Mouse (Mus musculus): Measurements from ENCODE around the gene Chd2.

DNA sequence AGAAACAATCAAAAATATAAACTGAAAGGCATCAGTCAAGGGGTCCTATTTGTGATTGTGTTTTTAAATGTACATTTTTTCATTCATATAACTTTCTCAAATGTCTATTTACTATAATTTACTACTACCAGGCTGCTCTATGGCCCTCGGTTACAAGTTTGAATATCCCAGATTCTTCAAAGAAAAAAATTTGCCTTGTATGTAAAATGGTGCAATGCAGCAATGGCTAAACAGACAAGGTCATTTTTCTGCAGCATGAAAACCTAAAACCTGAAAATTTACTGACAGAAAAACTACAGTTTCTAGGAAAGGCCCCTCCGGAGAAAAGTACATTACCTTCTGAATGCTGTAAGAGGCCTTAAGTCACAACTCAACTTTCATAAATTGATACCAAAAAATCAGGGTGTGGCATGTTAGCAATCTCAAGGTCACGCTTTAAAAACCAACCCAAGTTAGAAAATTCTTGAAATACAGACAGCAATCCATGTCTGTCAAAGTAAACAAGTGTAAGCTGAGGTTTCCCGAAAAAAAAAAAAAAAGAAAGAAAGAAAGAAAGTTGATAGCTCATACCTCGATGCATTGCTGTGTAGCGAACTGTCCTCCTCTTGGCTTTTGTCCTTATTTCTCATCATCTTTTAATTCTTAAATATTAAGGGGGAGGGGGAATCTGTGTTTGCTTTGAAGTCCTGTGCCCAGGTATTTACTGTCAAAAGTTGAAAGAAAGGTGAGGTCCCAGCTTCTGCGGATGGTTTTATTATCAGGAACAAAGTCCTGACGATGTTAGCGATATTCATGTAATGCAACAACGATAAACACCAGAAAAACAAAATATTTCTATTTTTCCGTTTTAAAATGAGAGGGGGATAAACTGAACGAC, 1.2 kb downstream of the Chd2 start:
- TF ChIP-seq POLR2A (IDR thresholded peaks at IDR 0.05; ENCODE audit: low read depth, low read length) = no peak
- TF ChIP-seq CTCF (IDR thresholded peaks at IDR 0.05; ENCODE audit: extremely low read depth, insufficient read depth, insufficient read length, insufficient replicate concordance) = no peak
